Mouse (Mus musculus): ENCODE measurements at regions not wholly inside any gene's neighbourhood (a gene's known extent, or its start where the extent isn't known, plus 50 kb on each side); places are given as distances from the start of the nearest gene placed in this dataset.

- no peak for ATAC-seq (replicated peaks; ENCODE audit: poor library complexity)
Observed at GRCm38 (mm10) chr12:71370091-71370490, 60.4 kb downstream of the Dact1 start.

DNA sequence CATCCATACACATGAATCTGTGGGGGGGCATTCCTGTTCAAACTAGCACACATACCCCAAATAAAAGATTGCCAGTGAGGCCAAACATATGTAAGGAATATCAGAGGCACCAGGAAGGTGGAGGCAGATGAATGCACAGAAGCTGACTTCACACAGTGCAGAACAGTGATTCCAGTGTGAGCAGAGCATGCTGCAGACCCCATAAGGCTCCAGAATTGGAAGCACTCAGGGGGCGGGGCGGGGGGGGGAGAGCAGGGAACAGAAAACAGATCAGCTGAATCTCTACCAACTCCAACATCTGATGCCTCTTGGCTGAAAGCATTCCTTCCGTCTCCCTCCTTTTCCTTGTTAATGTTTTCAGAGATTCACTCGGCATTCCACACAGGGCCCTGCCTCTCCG is 62.3 kb downstream of the Dact1 start:
- ATAC-seq (replicated peaks; ENCODE audit: poor library complexity), result no peak

GRCm38 (mm10) chr12:71373633-71374032 is 63.9 kb downstream of the Dact1 start:
- no peak for ATAC-seq (replicated peaks; ENCODE audit: poor library complexity)

GRCm38 (mm10) chr12:71376446-71376845 is 66.8 kb downstream of the Dact1 start:
- no peak for ATAC-seq (replicated peaks; ENCODE audit: poor library complexity)

- no peak for ATAC-seq (replicated peaks; ENCODE audit: poor library complexity)
Observed at GRCm38 (mm10) chr12:71376966-71377365, 67.3 kb downstream of the Dact1 start.

- no peak for ATAC-seq (replicated peaks; ENCODE audit: poor library complexity)
Observed at GRCm38 (mm10) chr12:71379626-71380423, 70.1 kb downstream of the Dact1 start.

- ATAC-seq (replicated peaks; ENCODE audit: poor library complexity), result no peak
Observed at GRCm38 (mm10) chr12:71380424-71380761, 70.7 kb downstream of the Dact1 start.

DNA sequence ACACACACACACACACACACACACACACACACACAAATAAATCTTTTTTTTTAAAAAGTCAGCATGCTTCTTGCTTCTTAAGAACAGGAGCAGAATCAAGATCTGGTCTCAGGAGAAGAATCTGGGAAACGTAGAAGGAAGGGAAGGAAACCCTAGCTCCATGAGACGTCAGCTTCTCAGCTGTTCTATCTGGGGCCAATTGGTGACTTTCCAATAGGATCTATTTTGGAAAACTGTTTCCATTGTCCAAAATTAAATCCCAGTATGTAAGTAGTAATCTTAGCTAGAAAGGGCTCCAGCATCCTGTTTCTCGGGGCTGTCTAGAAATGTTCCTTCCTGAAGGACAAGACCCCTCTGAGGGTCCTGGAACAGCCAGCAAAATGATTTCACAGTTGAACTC is 76.6 kb downstream of the Dact1 start:
- no peak for ATAC-seq (replicated peaks; ENCODE audit: poor library complexity)

GRCm38 (mm10) chr12:71391481-71391880 is 81.8 kb downstream of the Dact1 start:
- no peak for ATAC-seq (replicated peaks; ENCODE audit: poor library complexity)

DNA sequence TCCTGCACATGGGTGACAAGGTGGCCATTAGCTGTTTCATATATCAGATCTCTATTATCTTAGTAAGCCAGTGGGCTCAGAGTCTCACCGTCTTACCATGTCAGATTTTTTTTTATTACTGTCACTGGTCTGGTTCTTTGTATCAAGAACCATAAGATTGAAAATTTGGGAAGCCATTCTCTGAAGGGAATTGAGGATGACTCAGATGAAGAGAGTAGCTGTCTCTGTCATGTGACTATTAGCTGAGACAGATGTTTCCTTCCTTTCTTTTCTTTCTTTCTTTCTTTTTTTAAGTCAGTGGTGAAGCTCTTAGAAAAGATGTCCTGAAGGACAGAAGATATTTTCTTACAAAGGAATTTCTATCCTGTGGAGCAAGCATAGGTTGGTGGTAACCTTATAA is 84.1 kb downstream of the Dact1 start:
- ATAC-seq (replicated peaks; ENCODE audit: poor library complexity), result no peak

DNA sequence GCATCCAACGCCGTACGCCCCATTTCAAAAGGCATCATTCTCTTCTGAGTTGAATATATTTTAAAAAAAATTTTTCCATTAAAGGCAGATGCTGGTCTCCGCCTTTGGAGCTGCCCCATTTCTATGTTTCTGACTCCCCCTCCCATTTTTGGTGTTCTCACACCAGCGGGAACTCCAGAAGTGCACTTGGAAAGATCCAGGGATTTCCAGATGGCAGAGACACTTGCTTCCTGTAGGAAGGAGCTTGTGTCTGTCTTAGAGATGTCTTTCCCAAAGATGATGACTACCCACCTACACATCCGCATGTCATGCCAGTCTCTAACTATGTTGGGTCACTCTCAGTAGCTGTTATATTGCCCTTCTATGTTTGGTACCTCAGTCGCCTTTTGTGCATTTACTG is 87.8 kb downstream of the Dact1 start:
- ATAC-seq (replicated peaks; ENCODE audit: poor library complexity), result no peak

DNA sequence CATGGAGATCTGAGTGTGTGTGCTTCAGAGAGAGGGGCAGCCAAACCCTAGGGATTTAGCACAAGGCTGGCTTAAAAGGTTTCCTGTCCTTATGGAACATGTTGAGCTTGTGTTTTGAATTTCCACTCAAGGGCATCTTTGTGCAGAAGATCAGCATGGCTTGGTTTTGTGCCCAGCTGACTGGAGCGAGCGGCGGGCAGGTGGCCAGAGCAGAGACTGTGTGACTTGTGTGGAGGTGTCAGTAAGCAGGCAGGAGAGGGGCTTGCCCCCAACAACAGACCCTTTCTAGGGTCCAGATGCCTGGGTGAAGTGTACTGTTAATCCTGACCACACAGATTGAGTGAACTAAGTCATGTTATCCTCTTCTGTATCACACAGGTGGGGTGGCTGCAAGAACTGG is 89.0 kb downstream of the Dact1 start:
- no peak for ATAC-seq (replicated peaks; ENCODE audit: poor library complexity)

- no peak for ATAC-seq (replicated peaks; ENCODE audit: poor library complexity)
Observed at GRCm38 (mm10) chr12:71400201-71400600, 90.5 kb downstream of the Dact1 start.

DNA sequence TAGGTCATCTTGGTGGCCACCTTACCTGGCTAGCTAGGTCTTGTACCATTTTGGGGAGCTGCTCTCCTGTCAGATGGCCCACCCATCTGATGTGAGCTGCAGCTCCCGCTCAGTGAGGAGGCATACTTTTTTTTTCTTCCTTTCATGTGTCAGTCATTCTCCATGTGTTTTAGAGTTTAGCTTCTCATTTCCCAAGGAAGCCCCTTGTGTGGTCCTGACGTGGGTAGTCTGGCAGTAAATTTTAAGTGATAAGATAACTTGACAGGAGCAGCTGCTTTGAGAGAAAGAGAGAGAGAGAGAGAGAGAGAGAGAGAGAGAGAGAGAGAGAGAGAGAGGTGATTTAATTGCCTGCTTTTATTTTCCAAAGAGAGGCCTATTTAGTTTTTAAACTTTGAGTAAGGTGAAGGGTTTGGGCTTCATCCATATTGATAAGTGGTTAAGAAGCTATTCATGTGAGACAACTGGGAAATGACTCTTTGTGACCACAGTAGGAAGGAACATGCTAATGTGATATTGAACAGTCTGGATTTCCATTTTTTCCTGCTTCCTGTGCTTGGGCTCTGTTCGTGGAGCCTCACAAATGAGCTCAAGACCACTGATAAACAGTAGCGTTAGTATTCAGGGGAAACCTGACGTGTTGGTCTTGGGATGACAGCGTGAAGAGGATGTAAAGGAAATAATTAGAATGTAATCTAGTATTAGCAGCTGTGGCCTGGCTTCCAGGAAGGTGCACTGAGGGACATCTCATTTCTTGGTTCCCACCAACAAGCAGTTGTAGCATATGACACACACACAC is 92.1 kb downstream of the Dact1 start:
- no peak for ATAC-seq (replicated peaks; ENCODE audit: poor library complexity)

DNA sequence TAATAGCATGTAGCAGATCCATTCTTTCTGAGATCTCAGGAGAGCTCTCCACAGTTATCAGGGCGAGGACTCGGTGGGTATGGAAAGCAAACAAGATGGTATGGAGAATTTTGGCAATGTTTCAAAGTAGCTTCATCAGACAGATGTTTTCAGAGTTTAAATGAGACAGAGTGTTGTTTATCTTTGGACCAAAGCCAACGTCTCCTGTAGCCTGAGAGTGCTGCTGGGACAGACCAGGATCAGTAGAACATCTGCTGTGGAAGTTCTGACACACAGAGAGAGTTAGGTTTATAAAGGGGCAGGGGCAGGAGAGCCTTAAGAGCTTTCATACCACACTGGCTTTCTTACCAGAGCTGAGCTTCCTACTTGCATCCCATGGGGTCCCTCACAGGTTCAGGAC is 97.6 kb downstream of the Dact1 start:
- no peak for ATAC-seq (replicated peaks; ENCODE audit: poor library complexity)

GRCm38 (mm10) chr12:71408396-71409050 is 98.8 kb downstream of the Dact1 start:
- ATAC-seq (replicated peaks; ENCODE audit: poor library complexity), result no peak

- ATAC-seq (replicated peaks; ENCODE audit: poor library complexity), result no peak
Observed at GRCm38 (mm10) chr12:71412331-71412730, 102.6 kb downstream of the Dact1 start.

GRCm38 (mm10) chr12:71416968-71417367 is 107.3 kb downstream of the Dact1 start:
- no peak for ATAC-seq (replicated peaks; ENCODE audit: poor library complexity)

DNA sequence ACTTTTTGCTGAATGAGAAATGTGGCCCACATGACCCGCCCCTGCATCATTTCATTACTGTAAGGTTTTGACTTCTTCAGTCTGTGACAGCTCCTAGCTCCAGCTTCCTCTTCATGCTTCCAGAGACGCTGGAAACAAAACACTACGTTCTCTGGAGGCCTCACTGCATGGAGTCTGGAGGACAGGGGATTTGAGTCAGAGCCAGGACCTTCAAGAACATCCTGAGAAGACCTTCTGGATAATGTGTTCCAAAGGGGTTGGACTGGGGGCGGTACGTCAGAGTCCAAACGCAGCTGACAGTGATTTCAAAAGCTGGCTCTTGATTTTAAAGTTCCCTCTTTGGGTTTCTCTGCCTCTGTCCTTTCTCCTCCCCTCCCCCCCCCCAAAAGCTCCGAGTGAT is 108.5 kb downstream of the Dact1 start:
- no peak for ATAC-seq (replicated peaks; ENCODE audit: poor library complexity)

DNA sequence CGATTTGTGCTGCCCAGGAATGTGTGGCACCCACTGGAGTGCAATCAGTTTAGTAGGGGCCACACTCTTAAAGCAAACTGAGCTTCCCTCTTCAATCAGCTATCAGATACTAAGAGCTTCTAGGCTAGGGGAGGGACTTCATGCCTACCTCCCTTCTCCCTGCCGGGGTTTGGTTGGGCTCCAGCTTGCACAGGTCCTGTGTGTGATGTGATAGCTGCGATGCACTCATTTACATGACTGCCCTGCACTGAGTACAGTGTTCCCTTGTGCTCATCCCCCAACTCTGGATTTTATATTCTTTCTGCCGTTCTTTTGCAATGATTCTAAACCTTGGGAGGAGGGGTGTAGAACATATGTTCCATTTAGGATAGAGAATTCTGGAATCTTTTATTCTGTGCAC is 109.5 kb downstream of the Dact1 start:
- ATAC-seq (replicated peaks; ENCODE audit: poor library complexity), result no peak

GRCm38 (mm10) chr12:71426023-71426719 is 116.5 kb downstream of the Dact1 start:
- no peak for ATAC-seq (replicated peaks; ENCODE audit: poor library complexity)

All from megakaryocyte progenitor cell, adult 5-6 weeks (primary cell).